8 mouse cellular contexts compared by ENCODE assay signal in genomic region chr1:151345109-151345862, GRCm38 (mm10). TPM values are rescaled to one million over a fixed set of nuclear protein-coding genes. Genes with fewer than 3 reads are reported as not detected.
DNase-seq lines count a peak whose midpoint lies in the region; ATAC-seq and TF ChIP-seq lines count a peak whose summit lies in the region.

No protein-coding gene starts in this region.

- intact Hi-C loops in heart, postnatal 25 days (cut with DNase I) = loop anchor here (2.0 kb wide), 1 partner anchor 266 kb away; no protein-coding TSS in a partner anchor

- peak overlapping the region; percentile 93 for H3K9ac ChIP-seq in forebrain, embryonic 15.5 days (replicated peaks)
- H3K9ac ChIP-seq in neural tube, embryonic 14.5 days (replicated peaks; ENCODE audit: low read depth, low read length) = peak overlapping the region; percentile 98

- under 1% methylated on average over 54 of the region's 55 CpGs for WGBS in forebrain, embryonic 15.5 days
- under 1% methylated on average over 55 of the region's 55 CpGs for WGBS in neural tube, embryonic 14.5 days

- peak; percentile 32; the same call in 1 of the 2 replicates for ATAC-seq in G1E (ENCODE audit: extremely low read depth, insufficient number of reproducible peaks, low FRiP score, poor library complexity, severe bottlenecking)
- peak; percentile 90 for ATAC-seq in forebrain, embryonic 15.5 days (replicated peaks)
- ATAC-seq in neural tube, embryonic 14.5 days (ENCODE audit: low read depth) = peak; percentile 85

- H3K9me3 ChIP-seq in G1E (replicated peaks) = no peaks in the 10 kb centered on the region
- H3K9me3 ChIP-seq in forebrain, embryonic 15.5 days = no peaks in the 10 kb centered on the region
- H3K9me3 ChIP-seq in neural tube, embryonic 14.5 days (ENCODE audit: control insufficient read depth, low read length) = no peaks in the 10 kb centered on the region

- peak overlapping the region; percentile 96 for H3K27ac ChIP-seq in forebrain, embryonic 15.5 days (replicated peaks)
- peak overlapping the region; percentile 96 for H3K27ac ChIP-seq in neural tube, embryonic 14.5 days (ENCODE audit: low read depth, low read length)
- peak overlapping the region; percentile 95 for H3K27ac ChIP-seq in testis, adult 2 months (ENCODE audit: control insufficient read depth, insufficient read depth, low read depth, low read length)

- H3K4me2 ChIP-seq in forebrain, embryonic 15.5 days (replicated peaks) = peak overlapping the region; percentile 55
- H3K4me2 ChIP-seq in neural tube, embryonic 14.5 days (ENCODE audit: low read depth, low read length) = peak overlapping the region; percentile 67

- DNase-seq in G1E (ENCODE audit: low spot score) = peak; percentile 98
- DNase-seq in cerebellum, adult 11-12 months = peak; percentile 95
- peak; percentile 90 for DNase-seq in heart, postnatal 25 days (ENCODE audit: low spot score)
- DNase-seq in layer of hippocampus, adult 18-20 months (ENCODE audit: low spot score in 2 of 2) = peak; percentile 94 to 97
- DNase-seq in lung, adult 18-20 months = peak; percentile 95 to 96

- H3K4me1 ChIP-seq in G1E (ENCODE audit: insufficient read depth, low read depth, low read length) = peaks cover 55% of the 10 kb centered on the region
- H3K4me1 ChIP-seq in forebrain, embryonic 15.5 days = peaks cover 48% of the 10 kb centered on the region
- peaks cover 25% of the 10 kb centered on the region for H3K4me1 ChIP-seq in neural tube, embryonic 14.5 days (ENCODE audit: control insufficient read depth, insufficient read depth, low read length)
- H3K4me1 ChIP-seq in testis, adult 2 months (ENCODE audit: control insufficient read depth, insufficient read depth, low read length) = no peaks in the 10 kb centered on the region; the same call in 1 of the 2 replicates

- no peak for TF ChIP-seq CTCF in G1E (IDR thresholded peaks at IDR 0.05; ENCODE audit: low read depth, low read length)
- no peak for TF ChIP-seq CTCF in testis, adult 2 months (IDR thresholded peaks at IDR 0.05; ENCODE audit: control insufficient read depth, insufficient read depth, insufficient replicate concordance, low read depth, low read length)

- H3K27me3 ChIP-seq in G1E (ENCODE audit: insufficient read depth, low read length) = no peaks in the 10 kb centered on the region
- H3K27me3 ChIP-seq in forebrain, embryonic 15.5 days = no peaks in the 10 kb centered on the region
- H3K27me3 ChIP-seq in neural tube, embryonic 14.5 days (ENCODE audit: control insufficient read depth, insufficient read depth, low read length) = no peaks in the 10 kb centered on the region
- no peaks in the 10 kb centered on the region for H3K27me3 ChIP-seq in testis, adult 2 months (ENCODE audit: control insufficient read depth, insufficient read depth, low read length)

- TF ChIP-seq POLR2A in testis, adult 2 months (IDR thresholded peaks at IDR 0.05; ENCODE audit: control insufficient read depth, low read depth, low read length) = peak; percentile 64

- H3K36me3 ChIP-seq in G1E (replicated peaks) = peaks cover 26% of the 10 kb centered on the region
- H3K36me3 ChIP-seq in forebrain, embryonic 15.5 days = peaks cover 5% of the 10 kb centered on the region; the same call in 1 of the 2 replicates
- no peaks in the 10 kb centered on the region for H3K36me3 ChIP-seq in neural tube, embryonic 14.5 days (ENCODE audit: control insufficient read depth, insufficient read depth, low read length)
- no peaks in the 10 kb centered on the region; the same call in 1 of the 2 replicates for H3K36me3 ChIP-seq in testis, adult 2 months (ENCODE audit: control insufficient read depth, insufficient read depth, low read length)

- peak overlapping the region; percentile 86 for H3K4me3 ChIP-seq in G1E (ENCODE audit: low read depth, low read length)
- peak overlapping the region; percentile 90 for H3K4me3 ChIP-seq in forebrain, embryonic 15.5 days
- peak overlapping the region; percentile 86 for H3K4me3 ChIP-seq in neural tube, embryonic 14.5 days (ENCODE audit: low read depth, low read length)
- peak overlapping the region; percentile 96 for H3K4me3 ChIP-seq in testis, adult 2 months (ENCODE audit: control insufficient read depth, low read depth, low read length)

RNA-seq across cellular contexts. Expression of gene Ivns1abp, which starts 1.0 kb away (rescaled TPM):
- 899 and 907 TPM in 2 replicates for total RNA-seq in G1E (2014; fragmentation: Nextera tagmentation)
- 1,364 and 1,435 TPM in 2 replicates for total RNA-seq in G1E (2017)
- 182 and 230 TPM in 2 replicates for polyA plus RNA-seq in G1E (2012)
- 365 and 380 TPM in 2 replicates for polyA plus RNA-seq in forebrain, embryonic 15.5 days (2015; fragmentation: Nextera tagmentation; extraction: Ambion mirVana)
- 100 to 1,000 TPM; 516 to 557 TPM for total RNA-seq in heart, postnatal 25 days (2021)
- 10 to 100 TPM; 88.5 to 88.7 TPM for total RNA-seq in layer of hippocampus, adult 18-20 months (2021)
- polyA plus RNA-seq in neural tube, embryonic 14.5 days (2014; fragmentation: Nextera tagmentation; extraction: Ambion mirVana) = 220 and 279 TPM in 2 replicates
- polyA plus RNA-seq in testis, adult 2 months (2012; rRNA removed) = 53.7 and 73.0 TPM in 2 replicates

Comparison
In these comparisons a context has a peak if more than half of its experiments do, and no peak if none do; other contexts are left out.
1. Peak in every context shown above with its lines: DNase-seq, ATAC-seq, H3K4me3 ChIP-seq and H3K27ac ChIP-seq.
2. ATAC-seq: peak in every context shown above with its lines; median percentile 90 in forebrain, embryonic 15.5 days; 85 in neural tube, embryonic 14.5 days; 32 in G1E.